7 mouse cellular contexts compared by ENCODE assay signal in genomic region chr8:4493686-4494440, GRCm38 (mm10). TPM values are rescaled to one million over a fixed set of nuclear protein-coding genes. Genes with fewer than 3 reads are reported as not detected.
DNase-seq lines count a peak whose midpoint lies in the region; ATAC-seq lines count a peak whose summit lies in the region.

No protein-coding gene starts in this region.

- peak overlapping the region; percentile 86 for H3K4me2 ChIP-seq in intestine, embryonic 15.5 days (replicated peaks)

- H3K9me3 ChIP-seq in intestine, embryonic 15.5 days: no peaks in the 10 kb centered on the region

- WGBS in intestine, embryonic 15.5 days: 14% methylated on average over 21 of the region's 21 CpGs

- peak overlapping the region; percentile 61 for H3K9ac ChIP-seq in intestine, embryonic 15.5 days

- no peaks in the 10 kb centered on the region for H3K27me3 ChIP-seq in intestine, embryonic 15.5 days (replicated peaks)

- H3K4me3 ChIP-seq in intestine, embryonic 15.5 days (replicated peaks): peak overlapping the region; percentile 58

- ATAC-seq in intestine, embryonic 15.5 days: peak; percentile 43
- peak; percentile 38 for ATAC-seq in megakaryocyte progenitor cell, adult 5-6 weeks (replicated peaks; ENCODE audit: poor library complexity)

- peak; percentile 63 for DNase-seq in adrenal gland, adult 2 months
- DNase-seq in cerebellum, postnatal 36 days: peak; percentile 66 to 74
- peak; percentile 29 to 33 for DNase-seq in gastrocnemius, postnatal 36 days
- peak; percentile 72 to 89 for DNase-seq in left cerebral cortex, postnatal 25 days (ENCODE audit: low spot score in 2 of 2)
- DNase-seq in spleen, adult 12 weeks (ENCODE audit: low spot score): peak; percentile 5

- H3K4me1 ChIP-seq in intestine, embryonic 15.5 days (replicated peaks): peaks cover 12% of the 10 kb centered on the region

- peak overlapping the region; percentile 70 for H3K27ac ChIP-seq in intestine, embryonic 15.5 days

- H3K36me3 ChIP-seq in intestine, embryonic 15.5 days: no peaks in the 10 kb centered on the region

- intact Hi-C loops in gastrocnemius, postnatal 36 days (cut with DNase I): no loop called here
- intact Hi-C loops in left cerebral cortex, postnatal 25 days (cut with DNase I): loop anchor here (2.0 to 10.0 kb wide), 2 partner anchors 81 to 329 kb away; partner anchors contain the start of gene Evi5l

RNA-seq across cellular contexts. Expression of gene Cers4, which starts 1.0 kb away (rescaled TPM):
- 10 to 100 TPM; 14.4 to 28.4 TPM for total RNA-seq in adrenal gland, adult 2 months (2021)
- 19.2 and 23.8 TPM in 2 replicates for polyA plus RNA-seq in adrenal gland, adult 2 months (2012; rRNA removed)
- 1 to 10 TPM; 3.1 to 5.1 TPM for total RNA-seq in gastrocnemius, postnatal 36 days (2021)
- 18.3 and 19.2 TPM in 2 replicates for polyA plus RNA-seq in intestine, embryonic 15.5 days (2015; fragmentation: Nextera tagmentation; extraction: Ambion mirVana)
- total RNA-seq in left cerebral cortex, postnatal 25 days (2021): 10 to 100 TPM; 44.6 to 50.3 TPM
- 1.8 and 3.2 TPM in 2 replicates for total RNA-seq in megakaryocyte progenitor cell, adult 5-6 weeks (2015)
- total RNA-seq in megakaryocyte progenitor cell, adult 5-6 weeks (2017): 0.67 and 3.2 TPM in 2 replicates

Comparison
In these comparisons a context has a peak if more than half of its experiments do, and no peak if none do; other contexts are left out.
1. Peak in every context shown above with its lines: DNase-seq, ATAC-seq, H3K4me3 ChIP-seq and H3K27ac ChIP-seq.
2. DNase-seq: peak in every context shown above with its lines; median percentile 80 in left cerebral cortex, postnatal 25 days; 70 in cerebellum, postnatal 36 days; 63 in adrenal gland, adult 2 months; 31 in gastrocnemius, postnatal 36 days; 5 in spleen, adult 12 weeks.